Mouse (Mus musculus): Measurements from ENCODE around the gene Bcl9.

DNA sequence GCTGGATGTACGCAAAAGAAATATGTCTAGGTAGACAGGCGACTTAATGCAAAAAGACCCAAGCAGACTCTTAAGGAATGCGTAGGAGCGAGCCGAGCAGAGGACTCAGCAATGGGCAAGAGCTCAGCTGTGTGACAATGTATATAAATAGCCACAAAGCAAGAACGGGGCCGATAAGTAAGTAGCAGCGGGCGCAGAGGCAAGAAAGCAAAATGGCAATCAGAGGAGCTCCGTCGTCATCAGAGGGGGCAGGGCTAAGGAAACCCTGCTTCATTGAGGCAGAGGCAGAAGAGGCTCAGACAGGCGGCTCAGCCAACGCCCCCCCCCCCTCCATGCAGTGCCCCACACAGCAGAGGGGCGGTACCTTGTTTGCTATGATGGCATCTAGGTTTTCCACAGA, 62.9 kb downstream of the Bcl9 start:
- TF ChIP-seq CTCF (IDR thresholded peaks at IDR 0.05; ENCODE audit: control insufficient read depth, insufficient read depth, insufficient read length) = no peak
- no peak for TF ChIP-seq MAX (IDR thresholded peaks at IDR 0.05)
- TF ChIP-seq USF1 (IDR thresholded peaks at IDR 0.05; ENCODE audit: low read depth) = no peak
- no peak for TF ChIP-seq MYOG (IDR thresholded peaks at IDR 0.05; ENCODE audit: control insufficient read depth, extremely low read depth, insufficient read length)
- TF ChIP-seq MYOD1 (IDR thresholded peaks at IDR 0.05; ENCODE audit: control insufficient read depth, insufficient read length, low read depth) = no peak
